Mouse (Mus musculus) midbrain, postnatal 0 days (tissue): Measurements from ENCODE around the gene Gm42417. TPM values are rescaled to one million over a fixed set of nuclear protein-coding genes. Genes with fewer than 3 reads are reported as not detected.

ENCODE experiments used
- ATAC-seq: fragments of 200-750 bp; cut with Nextera tagmentation; 2 replicates; pipeline ENCODE4 v1.8.0; 2017; ENCODE audit warnings: moderate number of reproducible peaks, mild to moderate bottlenecking, moderate TSS enrichment, moderate library complexity; ENCODE audit not compliant: low FRiP score
- DNase-seq: peaks from one replicate; pipeline ENCODE4 v3.0.0-alpha.2; 2015; ENCODE audit warnings: low spot score
- H3K27ac ChIP-seq: fragments of 300-500 bp; sonication (generic); 2 replicates; pipeline ENCODE4 v1.5.1; 2014; ENCODE audit warnings: low read depth, mild to moderate bottlenecking, low read length, mixed read lengths
- H3K27me3 ChIP-seq: fragments of 300-500 bp; sonication (generic); 2 replicates; pipeline ENCODE4 v1.6.1; 2014; ENCODE audit warnings: low read length, control low read depth, mixed read lengths; ENCODE audit not compliant: insufficient read depth
- H3K36me3 ChIP-seq: fragments of 300-500 bp; sonication (generic); 2 replicates; pipeline ENCODE4 v1.6.1; 2014; ENCODE audit warnings: low read length, control low read depth, mixed read lengths; ENCODE audit not compliant: insufficient read depth
- H3K4me1 ChIP-seq: fragments of 300-500 bp; sonication (generic); 2 replicates; pipeline ENCODE4 v1.6.1; 2014; ENCODE audit warnings: mild to moderate bottlenecking, control low read depth, antibody characterized with exemption, low read length, mixed read lengths; ENCODE audit not compliant: insufficient read depth
- H3K4me2 ChIP-seq: fragments of 300-500 bp; sonication (generic); 2 replicates; pipeline ENCODE4 v1.6.1; 2014; ENCODE audit warnings: low read depth, mild to moderate bottlenecking, low read length, mixed read lengths; ENCODE audit not compliant: poor library complexity, severe bottlenecking
- H3K4me3 ChIP-seq: fragments of 300-500 bp; sonication (generic); 2 replicates; pipeline ENCODE4 v1.5.1; 2014; ENCODE audit warnings: low read depth, mild to moderate bottlenecking, low read length, moderate library complexity
- H3K9ac ChIP-seq: fragments of 300-500 bp; sonication (generic); replicated peaks from 2 replicates; pipeline ENCODE4 v1.6.1; 2014; ENCODE audit warnings: mild to moderate bottlenecking, low read length, moderate library complexity, mixed read lengths; ENCODE audit not compliant: poor library complexity, severe bottlenecking
- H3K9me3 ChIP-seq: fragments of 300-500 bp; sonication (generic); 2 replicates; pipeline ENCODE4 v1.6.1; 2016; ENCODE audit warnings: low read length, control low read depth
- CTCF ChIP-seq: IDR thresholded peaks from 2 replicates; pipeline ENCODE4 v1.5.1; 2016; ENCODE audit warnings: antibody characterized with exemption, mild to moderate bottlenecking
- WGBS: fragments of 180-500 bp; shearing (Covaris S2); extraction: QIAGEN DNeasy Blood & Tissue Kit; methylation state at CpG from one replicate; pipeline ENCODE4 v1.1.7; 2014; 5-methylcytosine and 5-hydroxymethylcytosine counted together
- polyA plus RNA-seq: library from polyadenylated mRNA; unstranded; fragments of >200 nt; fragmentation: Nextera tagmentation; extraction: Ambion mirVana; gene quantifications from 2 replicates; pipeline ENCODE4 v1.2.1, GENCODE M21; 2015
- total RNA-seq: library from RNA; depleted of rRNA; stranded (reverse); fragments of >200 nt; gene quantifications from 2 replicates; pipeline ENCODE4 v1.2.3, GENCODE M21; 2014

The Gm42417 gene
- total and polyA plus RNA-seq, 2 experiments from 2014 or later = 0.42 TPM; not detected in 1

- no peak for ATAC-seq
- Histone ChIP-seq H3K4me2 (no peak overlapping the region), H3K9me3 (no peaks in the 10 kb centered on the region), H3K4me3 (no peak overlapping the region), H3K36me3 (peaks cover 3% of the 10 kb centered on the region; the same call in 1 of the 2 replicates), H3K9ac (no peak overlapping the region), H3K27me3 (no peaks in the 10 kb centered on the region), H3K27ac (no peak overlapping the region), H3K4me1 (no peaks in the 10 kb centered on the region)
- DNase-seq = no peak
- 90% methylated on average over 12 of the region's 12 CpGs for WGBS
- no peak for TF ChIP-seq CTCF
These were observed 7.8 kb downstream of the Gm42417 start for GRCm38 (mm10) chr1:36531461-36531860.

- Histone ChIP-seq H3K4me1 (no peaks in the 10 kb centered on the region), H3K9ac (no peak overlapping the region), H3K4me2 (no peak overlapping the region), H3K27ac (no peak overlapping the region), H3K9me3 (no peaks in the 10 kb centered on the region), H3K36me3 (peaks cover 4% of the 10 kb centered on the region), H3K27me3 (no peaks in the 10 kb centered on the region), H3K4me3 (no peak overlapping the region)
- 91% methylated on average over 7 of the region's 7 CpGs for WGBS
- TF ChIP-seq CTCF = no peak
- ATAC-seq = no peak
- DNase-seq = no peak
These were observed 8.3 kb downstream of the Gm42417 start for GRCm38 (mm10) chr1:36530962-36531361.

- Histone ChIP-seq H3K9me3 (no peaks in the 10 kb centered on the region), H3K36me3 (peaks cover 9% of the 10 kb centered on the region), H3K4me3 (no peak overlapping the region), H3K4me2 (no peak overlapping the region), H3K4me1 (no peaks in the 10 kb centered on the region), H3K27ac (no peak overlapping the region), H3K9ac (no peak overlapping the region), H3K27me3 (no peaks in the 10 kb centered on the region)
- WGBS = 71% methylated on average over 8 of the region's 8 CpGs
- no peak for TF ChIP-seq CTCF
- ATAC-seq = no peak
- no peak for DNase-seq
These were observed 8.7 kb downstream of the Gm42417 start for GRCm38 (mm10) chr1:36530485-36530884.

GRCm38 (mm10) chr1:36529875-36530274 lies 9.4 kb downstream of the Gm42417 start:
- no peak for ATAC-seq
- DNase-seq = no peak
- Histone ChIP-seq H3K9ac (no peak overlapping the region), H3K4me2 (no peak overlapping the region), H3K36me3 (peaks cover 15% of the 10 kb centered on the region), H3K4me3 (no peak overlapping the region), H3K27me3 (no peaks in the 10 kb centered on the region), H3K9me3 (no peaks in the 10 kb centered on the region), H3K4me1 (no peaks in the 10 kb centered on the region), H3K27ac (no peak overlapping the region)
- 90% methylated on average over 4 of the region's 4 CpGs for WGBS
- TF ChIP-seq CTCF = no peak

- ATAC-seq (no peak), DNase-seq (no peak)
- Histone ChIP-seq H3K36me3 (peaks cover 21% of the 10 kb centered on the region), H3K4me3 (no peak overlapping the region), H3K4me2 (no peak overlapping the region), H3K9ac (no peak overlapping the region), H3K27ac (no peak overlapping the region), H3K27me3 (no peaks in the 10 kb centered on the region), H3K9me3 (no peaks in the 10 kb centered on the region), H3K4me1 (no peaks in the 10 kb centered on the region)
- WGBS = 95% methylated on average over 4 of the region's 4 CpGs
- no peak for TF ChIP-seq CTCF
These were observed 10.0 kb downstream of the Gm42417 start for GRCm38 (mm10) chr1:36529274-36529673.

- ATAC-seq (no peak), DNase-seq (peak; percentile 79)
- H3K4me1 ChIP-seq = no peaks in the 10 kb centered on the region
- WGBS = 12% methylated on average over 1 of the region's 1 CpGs
- peaks cover 30% of the 10 kb centered on the region for H3K36me3 ChIP-seq
- H3K9ac ChIP-seq = no peak overlapping the region
- TF ChIP-seq CTCF = no peak
- no peaks in the 10 kb centered on the region for H3K9me3 ChIP-seq
- no peaks in the 10 kb centered on the region for H3K27me3 ChIP-seq
- no peak overlapping the region for H3K4me2 ChIP-seq
- H3K4me3 ChIP-seq = no peak overlapping the region
- no peak overlapping the region for H3K27ac ChIP-seq
These were observed 10.9 kb downstream of the Gm42417 start for GRCm38 (mm10) chr1:36528351-36528750.
